12 mouse cellular contexts compared by ENCODE assay signal in genomic region chr14:117283631-117284030, GRCm38 (mm10).
"Had no signal": no experiment of that assay in that cellular context is flagged by ENCODE, and none has a peak within 500 bp of the region (broad histone marks: within the 10 kb centered on the region; RNA-seq: fewer than 3 reads in every experiment).

No protein-coding gene starts in this region.

- DNase-seq: left cerebral cortex, postnatal 4 days; liver; liver, embryonic 13.5 days; liver, postnatal 0 days; lung, adult 18-20 months; lung, adult 2 months; lung, embryonic 14.5 days; lung, postnatal 10 days; lung, postnatal 14 days; lung, postnatal 36 days; lung, postnatal 4 days; midbrain, embryonic 14.5 days had no signal
